Mouse (Mus musculus): ENCODE data around the gene Gm8947. TPM values are rescaled to one million over a fixed set of nuclear protein-coding genes. Genes with fewer than 3 reads are reported as not detected.
"Not testable (repeated sequence)": the region's sequence is repeated elsewhere in the genome, so short reads cannot be mapped to it uniquely, and the experiment has no call there.

Gm8947 gene
- total RNA-seq, 2 experiments from 2014 or later, result 5.0 TPM; not detected in 1

- ATAC-seq (replicated peaks; ENCODE audit: low FRiP score, poor library complexity, severe bottlenecking), result no peak
Observed at GRCm38 (mm10) chr1:151178505-151179083, 13.6 kb upstream of the Gm8947 start.

DNA sequence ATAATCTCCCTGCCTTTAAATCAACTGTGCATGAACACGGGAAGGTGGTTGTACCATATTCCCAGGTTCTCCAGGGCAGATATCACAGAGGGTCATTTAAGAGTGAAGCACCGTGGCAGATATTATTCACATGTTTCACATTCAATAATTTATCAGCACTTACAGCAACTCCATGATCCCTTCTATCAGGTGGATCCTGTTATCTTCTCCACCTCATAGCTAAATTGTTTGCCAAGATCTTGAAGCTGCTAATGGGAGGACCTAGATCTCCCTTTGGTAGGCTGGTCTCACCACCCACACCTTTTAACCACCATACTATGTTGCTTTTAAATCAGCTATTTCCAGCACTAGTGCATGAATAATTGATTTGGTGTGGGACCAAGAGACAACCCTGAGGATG, 12.0 kb upstream of the Gm8947 start:
- ATAC-seq (replicated peaks; ENCODE audit: low FRiP score, poor library complexity, severe bottlenecking), result no peak

DNA sequence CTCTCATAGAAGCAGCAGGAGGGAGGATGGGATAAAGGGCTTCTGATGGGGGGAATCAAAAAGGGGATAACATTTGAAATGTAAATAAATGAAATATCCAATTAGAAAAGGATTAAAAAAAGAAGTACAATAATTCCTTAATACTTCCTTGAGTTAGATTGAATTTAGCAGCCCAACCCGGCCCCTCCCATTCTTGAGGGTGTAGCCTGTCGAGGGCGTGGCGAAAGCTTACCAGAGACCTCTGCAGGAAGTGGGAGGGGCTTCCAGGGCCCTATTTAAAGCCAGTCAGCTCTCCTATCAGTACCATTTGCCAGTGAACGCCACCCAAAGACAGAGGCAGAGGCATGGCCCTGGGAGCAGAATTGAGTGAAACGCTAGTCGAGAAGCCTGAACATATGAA, 9.9 kb upstream of the Gm8947 start, which contains the start of gene Gm47985:
Gm47985 (plus strand) TSS at position 272 of the 400 bp plus-strand sequence.
- peak; percentile 73; the same call in 1 of the 2 replicates for ATAC-seq (replicated peaks; ENCODE audit: low FRiP score, poor library complexity, severe bottlenecking)

- ATAC-seq (replicated peaks; ENCODE audit: low FRiP score, poor library complexity, severe bottlenecking), result not testable (repeated sequence)
Observed at GRCm38 (mm10) chr1:151186186-151186585, 6.0 kb upstream of the Gm8947 start.

- 0 out of 2 replicates have a peak, but pooled peaks have one; percentile 61 for ATAC-seq (replicated peaks; ENCODE audit: low FRiP score, poor library complexity, severe bottlenecking)
Observed at GRCm38 (mm10) chr1:151186879-151187424, 5.2 kb upstream of the Gm8947 start.

DNA sequence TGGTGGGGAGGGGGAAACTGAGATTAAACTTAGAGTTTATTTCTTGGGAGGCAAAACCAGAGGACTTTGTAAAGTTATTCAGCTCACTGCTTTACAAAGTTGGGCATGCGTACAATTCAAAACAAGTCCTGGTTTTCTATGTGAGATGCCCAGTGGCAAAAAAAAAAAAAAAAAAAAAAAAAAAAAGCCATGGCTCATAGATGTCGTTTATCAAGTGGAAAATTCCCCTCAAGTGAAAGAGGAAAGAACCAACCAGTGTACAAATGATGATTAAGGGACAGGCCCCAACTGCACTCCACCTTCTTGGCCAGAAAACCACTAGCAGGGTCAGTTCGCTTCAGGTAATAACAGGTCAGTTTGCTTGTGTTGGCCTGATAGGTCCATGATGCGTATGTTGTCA, 3.7 kb upstream of the Gm8947 start:
- ATAC-seq (replicated peaks; ENCODE audit: low FRiP score, poor library complexity, severe bottlenecking), result no peak

GRCm38 (mm10) chr1:151192739-151193138, 563 bp downstream of the Gm8947 start:
- ATAC-seq (replicated peaks; ENCODE audit: low FRiP score, poor library complexity, severe bottlenecking), result not testable (repeated sequence)

GRCm38 (mm10) chr1:151195986-151196385, 3.8 kb downstream of the Gm8947 start:
- not testable (repeated sequence) for ATAC-seq (replicated peaks; ENCODE audit: low FRiP score, poor library complexity, severe bottlenecking)

GRCm38 (mm10) chr1:151196690-151197089, 4.5 kb downstream of the Gm8947 start:
- not testable (repeated sequence) for ATAC-seq (replicated peaks; ENCODE audit: low FRiP score, poor library complexity, severe bottlenecking)

DNA sequence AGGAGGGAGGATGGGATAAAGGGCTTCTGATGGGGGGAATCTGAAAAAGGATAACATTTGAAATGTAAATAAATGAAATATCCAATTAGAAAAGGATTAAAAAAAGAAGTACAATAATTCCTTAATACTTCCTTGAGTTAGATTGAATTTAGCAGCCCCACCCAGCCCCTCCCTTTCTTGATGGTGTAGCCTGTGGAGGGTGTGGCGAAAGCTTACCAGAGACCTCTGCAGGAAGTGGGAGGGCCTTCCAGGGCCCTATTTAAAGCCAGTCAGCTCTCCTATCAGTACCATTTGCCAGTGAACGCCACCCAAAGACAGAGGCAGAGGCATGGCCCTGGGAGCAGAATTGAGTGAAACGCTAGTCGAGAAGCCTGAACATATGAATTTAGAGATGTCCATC, 5.9 kb downstream of the Gm8947 start, which contains the start of gene Gm47995:
Gm47995 (plus strand) TSS at position 329 of the 400 bp plus-strand sequence.
- peak; percentile 71 for ATAC-seq (replicated peaks; ENCODE audit: low FRiP score, poor library complexity, severe bottlenecking)

DNA sequence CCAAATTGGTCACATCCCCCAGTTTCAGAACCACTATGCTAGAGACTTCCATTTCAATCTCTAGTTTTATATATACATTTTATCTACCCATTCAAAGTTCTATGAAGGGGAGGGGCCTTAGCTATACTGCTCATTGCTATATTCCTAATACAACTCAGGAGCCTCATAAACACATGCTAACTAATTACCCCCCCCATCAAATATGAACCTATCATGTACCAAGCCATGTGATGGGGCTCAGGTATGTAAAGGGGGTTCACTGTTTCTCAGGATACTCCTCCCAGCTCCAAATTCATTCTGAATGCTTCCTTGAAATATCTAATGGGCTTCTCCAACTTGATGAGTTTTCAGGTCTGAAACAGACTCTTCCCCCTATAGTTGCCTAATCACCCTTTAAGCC, 8.4 kb downstream of the Gm8947 start:
- not testable (repeated sequence) for ATAC-seq (replicated peaks; ENCODE audit: low FRiP score, poor library complexity, severe bottlenecking)

DNA sequence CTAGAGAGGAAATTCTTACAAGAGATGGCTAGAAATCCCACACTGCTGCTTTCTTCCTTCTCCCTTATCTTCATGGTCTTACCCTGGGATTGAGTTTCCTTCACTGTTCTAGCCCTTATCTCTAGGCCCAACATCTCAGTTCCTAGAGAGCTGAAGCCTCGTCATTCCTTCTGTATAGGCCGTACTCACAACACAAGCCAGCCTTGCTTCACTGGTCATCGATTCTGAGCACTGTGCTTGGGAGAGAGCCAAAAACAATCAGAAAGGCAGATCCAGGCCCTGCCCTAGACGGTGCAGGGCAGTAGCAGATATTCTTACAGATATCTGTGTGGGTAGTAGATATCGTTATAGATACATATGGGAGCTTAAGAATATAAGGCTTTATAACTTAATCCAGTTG, 10.6 kb downstream of the Gm8947 start:
- peak; percentile 47 for ATAC-seq (replicated peaks; ENCODE audit: low FRiP score, poor library complexity, severe bottlenecking)

DNA sequence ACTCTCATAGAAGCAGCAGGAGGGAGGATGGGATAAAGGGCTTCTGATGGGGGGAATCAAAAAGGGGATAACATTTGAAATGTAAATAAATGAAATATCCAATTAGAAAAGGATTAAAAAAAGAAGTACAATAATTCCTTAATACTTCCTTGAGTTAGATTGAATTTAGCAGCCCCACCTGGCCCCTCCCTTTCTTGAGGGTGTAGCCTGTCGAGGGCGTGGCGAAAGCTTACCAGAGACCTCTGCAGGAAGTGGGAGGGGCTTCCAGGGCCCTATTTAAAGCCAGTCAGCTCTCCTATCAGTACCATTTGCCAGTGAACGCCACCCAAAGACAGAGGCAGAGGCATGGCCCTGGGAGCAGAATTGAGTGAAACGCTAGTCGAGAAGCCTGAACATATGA, 11.6 kb downstream of the Gm8947 start, which contains the start of gene 3110040M04Rik:
3110040M04Rik (plus strand) TSS at position 304 of the 400 bp plus-strand sequence.
- peak; percentile 80 for ATAC-seq (replicated peaks; ENCODE audit: low FRiP score, poor library complexity, severe bottlenecking)

- ATAC-seq (replicated peaks; ENCODE audit: low FRiP score, poor library complexity, severe bottlenecking), result peak; percentile 36; the same call in 1 of the 2 replicates
Observed at GRCm38 (mm10) chr1:151208493-151208892, 16.3 kb downstream of the Gm8947 start.

- ATAC-seq (replicated peaks; ENCODE audit: low FRiP score, poor library complexity, severe bottlenecking), result not testable (repeated sequence)
Observed at GRCm38 (mm10) chr1:151208944-151209343, 16.8 kb downstream of the Gm8947 start.

DNA sequence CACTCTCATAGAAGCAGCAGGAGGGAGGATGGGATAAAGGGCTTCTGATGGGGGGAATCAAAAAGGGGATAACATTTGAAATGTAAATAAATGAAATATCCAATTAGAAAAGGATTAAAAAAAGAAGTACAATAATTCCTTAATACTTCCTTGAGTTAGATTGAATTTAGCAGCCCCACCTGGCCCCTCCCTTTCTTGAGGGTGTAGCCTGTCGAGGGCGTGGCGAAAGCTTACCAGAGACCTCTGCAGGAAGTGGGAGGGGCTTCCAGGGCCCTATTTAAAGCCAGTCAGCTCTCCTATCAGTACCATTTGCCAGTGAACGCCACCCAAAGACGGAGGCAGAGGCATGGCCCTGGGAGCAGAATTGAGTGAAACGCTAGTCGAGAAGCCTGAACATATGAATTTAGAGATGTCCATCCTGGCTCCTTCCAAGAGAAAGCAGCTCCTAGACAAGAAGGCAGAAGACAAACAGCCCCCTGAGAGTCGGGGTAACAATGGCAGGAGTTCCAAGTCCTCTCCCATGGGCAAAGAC, 17.7 kb downstream of the Gm8947 start, which contains the start of gene Gm47996:
Gm47996 (plus strand) TSS at position 308 of the 532 bp plus-strand sequence.
- peak; percentile 86 for ATAC-seq (replicated peaks; ENCODE audit: low FRiP score, poor library complexity, severe bottlenecking)

DNA sequence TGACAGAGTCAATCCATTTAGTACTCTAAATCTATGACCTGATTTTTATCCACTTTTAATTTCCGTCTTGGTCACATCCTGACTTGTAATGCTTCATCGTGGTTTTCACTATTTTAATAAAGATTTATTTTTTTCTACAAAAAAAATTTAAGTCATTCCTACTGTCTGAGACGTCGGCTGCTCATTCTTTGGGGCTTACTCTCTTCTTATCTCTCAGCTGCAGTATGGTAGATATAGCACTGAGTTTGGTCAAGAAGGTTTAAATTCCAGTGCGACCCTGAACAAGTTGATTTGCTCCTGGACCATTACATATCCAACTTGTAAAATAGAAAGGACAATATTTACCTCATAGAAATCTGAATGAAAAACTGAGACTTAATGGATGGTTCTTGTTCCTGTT, 19.5 kb downstream of the Gm8947 start:
- ATAC-seq (replicated peaks; ENCODE audit: low FRiP score, poor library complexity, severe bottlenecking), result not testable (repeated sequence)

- ATAC-seq (replicated peaks; ENCODE audit: low FRiP score, poor library complexity, severe bottlenecking), result no peak
Observed at GRCm38 (mm10) chr1:151214862-151215261, 22.7 kb downstream of the Gm8947 start.

DNA sequence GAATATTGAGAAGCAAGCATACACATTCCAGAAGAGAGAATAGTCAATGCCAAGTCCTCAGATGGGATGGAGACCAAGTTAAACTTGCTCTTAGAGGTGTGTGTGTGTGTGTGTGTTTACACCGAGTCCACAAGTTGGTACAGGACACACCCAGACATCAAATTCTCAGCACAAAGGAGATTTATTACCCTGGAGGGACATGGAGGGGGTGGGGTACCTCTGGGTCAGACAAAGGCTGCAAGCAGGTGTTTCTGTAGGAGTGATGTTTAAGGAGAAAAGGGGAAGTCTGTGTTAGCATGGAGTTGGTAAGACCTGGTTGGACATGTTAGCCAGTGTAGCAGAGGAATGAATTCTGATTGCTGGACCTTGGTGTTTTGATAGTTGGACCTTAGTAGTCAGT, 23.8 kb downstream of the Gm8947 start:
- ATAC-seq (replicated peaks; ENCODE audit: low FRiP score, poor library complexity, severe bottlenecking), result no peak

GRCm38 (mm10) chr1:151216417-151216816, 24.2 kb downstream of the Gm8947 start:
- ATAC-seq (replicated peaks; ENCODE audit: low FRiP score, poor library complexity, severe bottlenecking), result no peak

DNA sequence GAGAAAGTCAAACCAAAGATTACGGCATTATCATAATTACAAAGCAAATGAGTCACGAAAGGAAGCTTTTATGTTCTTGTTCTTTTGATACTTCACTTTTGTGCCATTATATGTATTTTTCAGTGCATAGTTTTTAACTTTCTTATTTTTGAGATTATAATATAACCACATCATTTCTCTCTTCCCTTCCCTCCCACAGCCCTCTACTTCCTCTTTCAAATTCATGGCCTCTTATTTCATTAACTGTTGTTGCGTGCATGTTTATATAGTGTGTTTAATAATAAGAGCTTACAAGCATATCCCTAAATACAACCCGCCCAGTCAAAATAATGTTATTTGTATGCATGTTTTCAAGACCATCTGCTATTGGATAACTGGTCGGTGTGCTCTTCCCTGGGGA, 26.9 kb downstream of the Gm8947 start:
- ATAC-seq (replicated peaks; ENCODE audit: low FRiP score, poor library complexity, severe bottlenecking), result no peak
